Mouse (Mus musculus) retina, adult 2 months (tissue): ENCODE results near the gene Adgrf2.

ENCODE experiments used
- DNase-seq: peaks from one replicate; pipeline ENCODE4 v3.0.0-alpha.2; 2012; ENCODE audit warnings: low read depth, low spot score

Gene Adgrf2

GRCm38 (mm10) chr17:42741801-42742217, at the start of gene Adgrf2:
Gene Adgrf2, minus strand, starts transcription at chr17:42742179.
- no peak for DNase-seq

GRCm38 (mm10) chr17:42790787-42791186, 48.8 kb upstream of the Adgrf2 start:
- no peak for DNase-seq

GRCm38 (mm10) chr17:42789723-42790122, 47.7 kb upstream of the Adgrf2 start:
- no peak for DNase-seq

- no peak for DNase-seq
These were observed 46.9 kb upstream of the Adgrf2 start for GRCm38 (mm10) chr17:42788686-42789453.

- peak; percentile 45 for DNase-seq
These were observed 40.3 kb upstream of the Adgrf2 start for GRCm38 (mm10) chr17:42782156-42782757.

GRCm38 (mm10) chr17:42753791-42754190, 11.8 kb upstream of the Adgrf2 start:
- no peak for DNase-seq

GRCm38 (mm10) chr17:42752173-42752572, 10.2 kb upstream of the Adgrf2 start:
- no peak for DNase-seq

GRCm38 (mm10) chr17:42745657-42746420, 3.9 kb upstream of the Adgrf2 start:
- DNase-seq: no peak

- no peak for DNase-seq
These were observed 844 bp upstream of the Adgrf2 start for GRCm38 (mm10) chr17:42742823-42743222.

GRCm38 (mm10) chr17:42738794-42739193, 3.2 kb downstream of the Adgrf2 start:
- DNase-seq: no peak

- DNase-seq: no peak
These were observed 24.8 kb downstream of the Adgrf2 start for GRCm38 (mm10) chr17:42717161-42717560.

GRCm38 (mm10) chr17:42714991-42715390, 27.0 kb downstream of the Adgrf2 start:
- no peak for DNase-seq

GRCm38 (mm10) chr17:42710717-42711116, 31.3 kb downstream of the Adgrf2 start:
- no peak for DNase-seq

GRCm38 (mm10) chr17:42705611-42706010, 36.4 kb downstream of the Adgrf2 start:
- no peak for DNase-seq

GRCm38 (mm10) chr17:42702198-42702597, 39.8 kb downstream of the Adgrf2 start:
- no peak for DNase-seq

- no peak for DNase-seq
These were observed 47.2 kb downstream of the Adgrf2 start for GRCm38 (mm10) chr17:42694730-42695129.

GRCm38 (mm10) chr17:42692136-42692535, 49.8 kb downstream of the Adgrf2 start, which contains the start of gene Adgrf4:
Gene Adgrf4, minus strand, starts transcription at chr17:42692284.
- no peak for DNase-seq

- no peak for DNase-seq
These were observed 51.4 kb downstream of the Adgrf2 start for GRCm38 (mm10) chr17:42690531-42690930.
